Mouse (Mus musculus): ENCODE data around the gene Irf5.

- TF ChIP-seq CTCF (IDR thresholded peaks at IDR 0.05; ENCODE audit: low read depth, low read length), result no peak
- TF ChIP-seq POLR2A (IDR thresholded peaks at IDR 0.05; ENCODE audit: borderline replicate concordance, low read depth, low read length), result no peak
These were observed 2.4 kb downstream of the Irf5 start for GRCm38 (mm10) chr6:29528561-29529443.
